Mouse (Mus musculus): ENCODE data around the gene Bin2. TPM values are rescaled to one million over a fixed set of nuclear protein-coding genes. Genes with fewer than 3 reads are reported as not detected.
A peak's percentile ranks its signal among the peaks of the same experiment; 100 is the strongest.

The Bin2 gene
- polyA plus RNA-seq, 1 experiment from 2014 or later = 4.2 TPM

GRCm38 (mm10) chr15:100687430-100687971 is 18.1 kb upstream of the Bin2 start, which contains the start of gene Cela1:
TSS of gene Cela1 (minus strand) at chr15:100687921.
- ATAC-seq (ENCODE audit: insufficient number of reproducible peaks, low FRiP score, low TSS enrichment, low read depth) (no peak), DNase-seq (ENCODE audit: low spot score) (no peak)
- Histone ChIP-seq H3K36me3 (ENCODE audit: control insufficient read depth, insufficient read depth, low read length) (0 out of 2 replicates have a peak, but pooled peaks cover 2% of the 10 kb centered on the region), H3K4me1 (ENCODE audit: control insufficient read depth, insufficient read depth, low read length) (no peaks in the 10 kb centered on the region), H3K4me2 (ENCODE audit: low read depth, severe bottlenecking) (no peak within 1 kb of the TSS; the same call in 1 of the 2 replicates), H3K9ac (ENCODE audit: low read length) (no peak within 1 kb of the TSS), H3K9me3 (ENCODE audit: control insufficient read depth, low read length) (peaks cover 2% of the 10 kb centered on the region; the same call in 1 of the 2 replicates), H3K27me3 (ENCODE audit: control insufficient read depth, insufficient read depth, low read length) (0 out of 2 replicates have a peak, but pooled peaks cover 2% of the 10 kb centered on the region), H3K27ac (replicated peaks; ENCODE audit: low read depth, low read length) (no peak within 1 kb of the TSS), H3K4me3 (ENCODE audit: low read depth, low read length) (no peak within 1 kb of the TSS)
- 75% methylated on average over 8 of the region's 8 CpGs for WGBS

- no peak for ATAC-seq (ENCODE audit: insufficient number of reproducible peaks, low FRiP score, low TSS enrichment, low read depth)
- WGBS = 60% methylated on average over 12 of the region's 12 CpGs
Measured at GRCm38 (mm10) chr15:100686989-100687388, 17.6 kb upstream of the Bin2 start.

GRCm38 (mm10) chr15:100686434-100686833 is 17.1 kb upstream of the Bin2 start:
- Histone ChIP-seq H3K4me2 (ENCODE audit: low read depth, severe bottlenecking) (no peak overlapping the region), H3K27ac (replicated peaks; ENCODE audit: low read depth, low read length) (no peak overlapping the region), H3K36me3 (ENCODE audit: control insufficient read depth, insufficient read depth, low read length) (0 out of 2 replicates have a peak, but pooled peaks cover 2% of the 10 kb centered on the region), H3K9ac (ENCODE audit: low read length) (no peak overlapping the region), H3K4me1 (ENCODE audit: control insufficient read depth, insufficient read depth, low read length) (no peaks in the 10 kb centered on the region), H3K27me3 (ENCODE audit: control insufficient read depth, insufficient read depth, low read length) (0 out of 2 replicates have a peak, but pooled peaks cover 2% of the 10 kb centered on the region), H3K9me3 (ENCODE audit: control insufficient read depth, low read length) (peaks cover 2% of the 10 kb centered on the region; the same call in 1 of the 2 replicates), H3K4me3 (ENCODE audit: low read depth, low read length) (no peak overlapping the region)
- ATAC-seq (ENCODE audit: insufficient number of reproducible peaks, low FRiP score, low TSS enrichment, low read depth) (no peak), DNase-seq (ENCODE audit: low spot score) (no peak)
- WGBS = 77% methylated on average over 6 of the region's 6 CpGs

More at GRCm38 (mm10) chr15:100686989-100687388, 17.6 kb upstream of the Bin2 start:
- Histone ChIP-seq H3K36me3 (ENCODE audit: control insufficient read depth, insufficient read depth, low read length) (0 out of 2 replicates have a peak, but pooled peaks cover 2% of the 10 kb centered on the region), H3K9ac (ENCODE audit: low read length) (no peak overlapping the region), H3K9me3 (ENCODE audit: control insufficient read depth, low read length) (peaks cover 2% of the 10 kb centered on the region; the same call in 1 of the 2 replicates), H3K4me1 (ENCODE audit: control insufficient read depth, insufficient read depth, low read length) (no peaks in the 10 kb centered on the region), H3K4me2 (ENCODE audit: low read depth, severe bottlenecking) (no peak overlapping the region), H3K27ac (replicated peaks; ENCODE audit: low read depth, low read length) (no peak overlapping the region), H3K27me3 (ENCODE audit: control insufficient read depth, insufficient read depth, low read length) (0 out of 2 replicates have a peak, but pooled peaks cover 2% of the 10 kb centered on the region), H3K4me3 (ENCODE audit: low read depth, low read length) (no peak overlapping the region)
- DNase-seq (ENCODE audit: low spot score) = no peak

- H3K4me2 ChIP-seq (ENCODE audit: low read depth, severe bottlenecking) = no peak overlapping the region
- 0 out of 2 replicates have a peak, but pooled peaks cover 2% of the 10 kb centered on the region for H3K27me3 ChIP-seq (ENCODE audit: control insufficient read depth, insufficient read depth, low read length)
- no peak overlapping the region for H3K9ac ChIP-seq (ENCODE audit: low read length)
- H3K4me1 ChIP-seq (ENCODE audit: control insufficient read depth, insufficient read depth, low read length) = no peaks in the 10 kb centered on the region
- H3K27ac ChIP-seq (replicated peaks; ENCODE audit: low read depth, low read length) = no peak overlapping the region
- peaks cover 2% of the 10 kb centered on the region; the same call in 1 of the 2 replicates for H3K9me3 ChIP-seq (ENCODE audit: control insufficient read depth, low read length)
- H3K4me3 ChIP-seq (ENCODE audit: low read depth, low read length) = no peak overlapping the region
- WGBS = 89% methylated on average over 8 of the region's 8 CpGs
- no peak for DNase-seq (ENCODE audit: low spot score)
- 0 out of 2 replicates have a peak, but pooled peaks cover 2% of the 10 kb centered on the region for H3K36me3 ChIP-seq (ENCODE audit: control insufficient read depth, insufficient read depth, low read length)
- no peak for ATAC-seq (ENCODE audit: insufficient number of reproducible peaks, low FRiP score, low TSS enrichment, low read depth)
Measured at GRCm38 (mm10) chr15:100685849-100686248, 16.5 kb upstream of the Bin2 start.

- H3K4me1 ChIP-seq (ENCODE audit: control insufficient read depth, insufficient read depth, low read length) = 0 out of 2 replicates have a peak, but pooled peaks cover 2% of the 10 kb centered on the region
- H3K27ac ChIP-seq (replicated peaks; ENCODE audit: low read depth, low read length) = no peak overlapping the region
- ATAC-seq (ENCODE audit: insufficient number of reproducible peaks, low FRiP score, low TSS enrichment, low read depth) (no peak), DNase-seq (ENCODE audit: low spot score) (no peak)
- H3K36me3 ChIP-seq (ENCODE audit: control insufficient read depth, insufficient read depth, low read length) = 0 out of 2 replicates have a peak, but pooled peaks cover 2% of the 10 kb centered on the region
- no peak overlapping the region for H3K9ac ChIP-seq (ENCODE audit: low read length)
- 18% methylated on average over 13 of the region's 13 CpGs for WGBS
- H3K4me3 ChIP-seq (ENCODE audit: low read depth, low read length) = no peak overlapping the region
- H3K4me2 ChIP-seq (ENCODE audit: low read depth, severe bottlenecking) = no peak overlapping the region
- H3K27me3 ChIP-seq (ENCODE audit: control insufficient read depth, insufficient read depth, low read length) = 0 out of 2 replicates have a peak, but pooled peaks cover 2% of the 10 kb centered on the region
- peaks cover under 1% of the 10 kb centered on the region; the same call in 1 of the 2 replicates for H3K9me3 ChIP-seq (ENCODE audit: control insufficient read depth, low read length)
Measured at GRCm38 (mm10) chr15:100685255-100685654, 15.9 kb upstream of the Bin2 start.

- no peaks in the 10 kb centered on the region for H3K9me3 ChIP-seq (ENCODE audit: control insufficient read depth, low read length)
- no peak overlapping the region for H3K4me3 ChIP-seq (ENCODE audit: low read depth, low read length)
- DNase-seq (ENCODE audit: low spot score) = no peak
- ATAC-seq (ENCODE audit: insufficient number of reproducible peaks, low FRiP score, low TSS enrichment, low read depth) = no peak
- WGBS = 60% methylated on average over 10 of the region's 10 CpGs
- no peaks in the 10 kb centered on the region for H3K36me3 ChIP-seq (ENCODE audit: control insufficient read depth, insufficient read depth, low read length)
- H3K4me1 ChIP-seq (ENCODE audit: control insufficient read depth, insufficient read depth, low read length) = 0 out of 2 replicates have a peak, but pooled peaks cover 2% of the 10 kb centered on the region
- no peak overlapping the region for H3K9ac ChIP-seq (ENCODE audit: low read length)
- H3K27me3 ChIP-seq (ENCODE audit: control insufficient read depth, insufficient read depth, low read length) = 0 out of 2 replicates have a peak, but pooled peaks cover 2% of the 10 kb centered on the region
- H3K27ac ChIP-seq (replicated peaks; ENCODE audit: low read depth, low read length) = no peak overlapping the region
- H3K4me2 ChIP-seq (ENCODE audit: low read depth, severe bottlenecking) = no peak overlapping the region
Measured at GRCm38 (mm10) chr15:100684450-100684849, 15.1 kb upstream of the Bin2 start.

GRCm38 (mm10) chr15:100683041-100683440 is 13.7 kb upstream of the Bin2 start:
- Histone ChIP-seq H3K36me3 (ENCODE audit: control insufficient read depth, insufficient read depth, low read length) (no peaks in the 10 kb centered on the region), H3K9ac (ENCODE audit: low read length) (no peak overlapping the region), H3K9me3 (ENCODE audit: control insufficient read depth, low read length) (no peaks in the 10 kb centered on the region), H3K27me3 (ENCODE audit: control insufficient read depth, insufficient read depth, low read length) (0 out of 2 replicates have a peak, but pooled peaks cover 2% of the 10 kb centered on the region), H3K27ac (replicated peaks; ENCODE audit: low read depth, low read length) (no peak overlapping the region), H3K4me2 (ENCODE audit: low read depth, severe bottlenecking) (no peak overlapping the region), H3K4me3 (ENCODE audit: low read depth, low read length) (no peak overlapping the region), H3K4me1 (ENCODE audit: control insufficient read depth, insufficient read depth, low read length) (0 out of 2 replicates have a peak, but pooled peaks cover 2% of the 10 kb centered on the region)
- 44% methylated on average over 2 of the region's 2 CpGs for WGBS
- DNase-seq (ENCODE audit: low spot score) (peak; percentile 90), ATAC-seq (ENCODE audit: insufficient number of reproducible peaks, low FRiP score, low TSS enrichment, low read depth) (no peak)

GRCm38 (mm10) chr15:100681770-100682169 is 12.4 kb upstream of the Bin2 start:
- no peak overlapping the region for H3K27ac ChIP-seq (replicated peaks; ENCODE audit: low read depth, low read length)
- H3K4me3 ChIP-seq (ENCODE audit: low read depth, low read length) = no peak overlapping the region
- 31% methylated on average over 7 of the region's 7 CpGs for WGBS

More at GRCm38 (mm10) chr15:100681770-100682169, 12.4 kb upstream of the Bin2 start:
- Histone ChIP-seq H3K4me2 (ENCODE audit: low read depth, severe bottlenecking) (no peak overlapping the region), H3K9me3 (ENCODE audit: control insufficient read depth, low read length) (no peaks in the 10 kb centered on the region), H3K9ac (ENCODE audit: low read length) (no peak overlapping the region), H3K4me1 (ENCODE audit: control insufficient read depth, insufficient read depth, low read length) (0 out of 2 replicates have a peak, but pooled peaks cover 2% of the 10 kb centered on the region), H3K36me3 (ENCODE audit: control insufficient read depth, insufficient read depth, low read length) (no peaks in the 10 kb centered on the region), H3K27me3 (ENCODE audit: control insufficient read depth, insufficient read depth, low read length) (0 out of 2 replicates have a peak, but pooled peaks cover 2% of the 10 kb centered on the region)
- peak; percentile 37 for DNase-seq (ENCODE audit: low spot score)
- no peak for ATAC-seq (ENCODE audit: insufficient number of reproducible peaks, low FRiP score, low TSS enrichment, low read depth)

Data from limb, embryonic 11.5 days (tissue).